Mouse (Mus musculus): ENCODE measurements at regions not wholly inside any gene's neighbourhood (a gene's known extent, or its start where the extent isn't known, plus 50 kb on each side); places are given as distances from the start of the nearest gene placed in this dataset.

DNA sequence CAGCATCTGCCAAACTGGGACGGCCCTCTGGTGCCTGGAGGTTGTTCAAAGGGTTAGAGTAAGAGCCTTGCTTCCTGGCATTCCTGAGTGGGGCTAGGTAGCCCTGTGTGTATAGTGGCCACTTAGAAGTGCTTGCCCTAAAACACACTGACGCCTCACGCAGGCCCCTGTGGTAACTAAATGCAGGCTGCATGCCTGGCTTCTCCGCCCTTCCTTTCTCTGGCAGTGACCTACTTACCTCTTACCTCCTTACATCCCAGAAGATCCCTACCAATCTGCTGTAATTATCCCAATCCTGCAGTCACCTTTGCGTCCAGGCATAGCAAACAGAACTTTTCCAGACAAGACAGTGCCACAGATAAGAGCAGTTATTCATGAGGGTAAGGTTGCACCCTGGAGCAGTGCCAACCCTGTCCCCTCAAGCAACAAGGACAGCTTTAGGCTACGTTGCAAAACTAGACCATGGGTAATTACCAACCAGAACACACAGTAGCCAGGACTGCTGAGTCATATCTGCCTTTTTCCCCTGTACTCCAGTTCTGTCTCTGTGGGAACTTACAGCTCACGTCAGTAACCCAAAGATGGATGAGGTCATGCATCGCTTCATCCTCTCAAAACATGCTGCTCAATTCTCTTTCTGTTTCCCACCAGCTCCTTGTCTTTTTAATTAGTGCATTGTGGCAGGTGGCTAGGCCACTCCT lies 237.6 kb upstream of the Stt3b start:
- no peak for DNase-seq (ENCODE audit: low spot score in 2 of 2)

DNA sequence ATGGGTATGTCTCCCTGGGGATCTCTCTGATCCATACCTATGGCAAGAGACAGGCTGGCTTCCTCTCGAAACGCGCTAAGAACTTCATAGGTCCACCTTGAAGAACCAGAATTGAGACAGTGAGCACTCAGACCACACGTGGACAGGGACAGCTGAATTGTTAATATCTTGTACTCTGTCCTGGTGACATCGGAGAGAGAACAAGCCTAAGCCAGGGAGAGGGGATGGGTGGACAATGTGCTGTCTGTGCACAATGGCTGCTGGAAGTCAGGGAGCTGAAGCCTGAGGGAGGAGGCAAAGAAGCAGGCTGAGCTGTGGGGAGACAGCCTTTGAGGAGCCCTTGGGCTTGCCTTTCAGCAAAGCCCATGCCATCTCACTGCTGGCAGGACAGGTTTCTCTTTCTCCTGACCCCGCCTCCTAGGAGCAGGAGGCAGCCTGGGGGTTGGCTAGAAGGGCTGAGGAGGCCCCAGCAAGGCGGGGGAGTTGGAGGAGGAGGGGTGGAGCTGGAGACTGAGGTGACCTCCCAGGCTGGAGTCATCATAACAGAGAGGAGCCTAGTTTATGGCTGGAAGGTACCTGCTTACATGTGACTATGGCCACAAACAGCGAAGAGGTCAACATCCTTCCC lies 238.6 kb upstream of the Stt3b start:
- DNase-seq (ENCODE audit: low spot score in 2 of 2): no peak

DNA sequence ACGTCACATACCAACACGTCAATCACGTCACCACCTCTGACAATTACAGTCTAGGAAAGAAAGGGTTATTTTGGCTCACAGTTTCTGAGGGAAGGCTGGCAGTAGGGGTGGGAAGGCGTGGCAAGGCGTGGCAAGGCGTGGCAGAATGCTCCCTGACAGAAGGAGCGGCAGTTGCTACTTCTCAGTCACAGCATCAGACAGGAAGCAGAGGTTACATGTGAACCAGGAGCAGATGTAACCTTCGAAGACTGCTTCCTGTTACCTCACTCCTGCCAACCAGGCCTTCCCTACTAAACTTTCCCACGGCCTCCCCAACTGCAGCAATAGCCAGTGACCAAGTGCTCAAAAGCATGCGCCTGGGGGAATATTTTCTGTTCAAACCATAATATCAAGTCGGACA lies 240.9 kb upstream of the Stt3b start:
- DNase-seq (ENCODE audit: low spot score in 2 of 2): no peak

DNA sequence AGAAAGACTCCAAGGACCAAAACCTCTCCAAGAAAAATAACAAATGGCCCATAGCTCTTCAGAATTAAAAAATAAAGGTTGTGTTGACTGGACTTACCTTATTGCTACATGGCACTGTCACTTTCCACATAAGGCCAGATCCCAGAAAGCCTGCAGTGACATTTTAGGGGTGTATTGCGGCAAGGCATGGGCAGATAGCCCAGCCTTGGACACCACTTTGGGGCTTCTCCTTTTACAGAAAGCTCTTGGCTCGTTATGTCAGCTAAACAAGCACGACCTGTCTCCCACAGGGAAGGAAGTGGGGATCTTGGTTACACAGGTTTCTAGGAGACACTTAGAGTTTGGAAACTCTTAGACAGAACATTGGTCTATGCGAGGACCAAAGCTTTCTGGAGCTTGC lies 241.3 kb upstream of the Stt3b start:
- no peak for DNase-seq (ENCODE audit: low spot score in 2 of 2)

DNA sequence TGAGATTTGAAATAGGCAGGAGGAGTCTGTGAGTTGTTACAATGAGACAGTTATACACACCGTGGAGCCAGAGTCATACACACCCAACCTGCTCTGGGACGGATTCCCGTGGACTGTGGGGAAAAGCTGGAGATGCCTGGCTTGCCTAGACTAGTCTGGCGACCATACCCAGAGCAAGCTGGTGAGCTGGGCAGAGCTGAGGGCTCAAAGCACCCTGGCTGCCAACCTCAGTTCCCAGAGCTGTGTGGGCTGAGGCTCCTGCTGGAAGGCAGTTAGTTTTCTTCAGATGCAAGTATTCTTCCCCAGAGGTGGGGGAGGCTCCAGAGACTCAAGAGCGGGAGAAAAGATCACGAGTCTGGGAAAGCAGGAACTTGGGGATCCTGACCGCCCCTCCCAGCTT lies 247.9 kb upstream of the Stt3b start:
- DNase-seq (ENCODE audit: low spot score in 2 of 2): no peak

DNA sequence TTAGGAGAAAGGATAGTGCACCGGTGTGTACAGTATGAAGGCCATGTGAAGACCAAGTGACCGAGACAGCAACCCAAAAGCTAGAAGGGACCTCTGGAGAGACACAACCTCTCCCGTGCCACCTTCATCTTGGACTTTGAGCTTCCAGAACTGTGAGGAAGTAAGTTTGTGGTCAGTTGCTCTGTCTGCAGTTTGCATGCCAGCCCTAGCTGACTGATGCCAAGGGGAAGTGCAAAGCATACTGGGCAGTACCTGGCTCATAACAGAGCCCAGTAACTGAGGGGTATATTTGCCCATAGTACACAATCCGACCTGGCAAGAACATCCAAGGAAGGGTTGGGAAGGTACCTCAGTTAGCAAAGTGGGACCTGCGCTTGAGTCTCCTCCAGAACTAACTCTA lies 249.3 kb upstream of the Stt3b start:
- no peak for DNase-seq (ENCODE audit: low spot score in 2 of 2)

DNA sequence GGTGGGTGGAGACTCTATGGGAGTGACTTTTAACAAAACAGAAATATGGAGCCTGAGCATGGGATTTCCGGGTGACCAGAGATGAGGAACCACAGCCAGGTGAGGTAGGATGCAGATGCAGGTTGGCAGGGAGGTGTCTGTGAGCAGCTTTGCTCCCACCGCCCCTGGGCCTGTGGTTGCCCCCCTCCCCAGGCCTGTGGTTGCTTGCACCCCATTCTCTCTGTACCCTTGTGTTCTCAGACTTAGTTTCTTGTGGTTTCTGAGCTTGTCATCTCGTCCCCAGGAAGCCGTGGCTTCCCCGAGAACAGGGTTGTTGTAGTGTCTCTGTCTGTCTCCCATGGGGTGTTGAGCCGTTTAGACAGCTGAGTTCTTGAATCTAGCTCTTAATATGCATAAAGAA lies 251.0 kb upstream of the Stt3b start:
- no peak for DNase-seq (ENCODE audit: low spot score in 2 of 2)

DNA sequence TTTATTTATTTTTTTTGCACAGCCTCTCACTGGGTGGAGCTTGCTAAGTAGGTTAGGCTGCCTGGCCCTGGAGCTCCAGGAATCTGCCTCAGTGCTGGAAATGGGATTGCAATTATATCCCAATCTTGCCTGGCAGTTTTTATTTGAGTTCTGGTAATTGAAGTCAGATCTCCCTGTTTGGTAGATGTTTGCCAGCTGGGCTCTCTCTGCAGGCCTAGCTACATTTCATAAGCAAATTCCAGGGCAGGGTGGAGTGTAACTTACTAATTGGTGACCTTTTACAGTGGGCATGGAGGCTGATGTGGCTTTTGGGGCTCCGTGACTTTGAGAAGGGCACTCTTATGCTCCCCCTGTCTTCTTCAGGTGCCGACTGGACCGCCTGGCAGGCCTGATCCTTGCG lies 252.6 kb upstream of the Stt3b start:
- no peak for DNase-seq (ENCODE audit: low spot score in 2 of 2)

DNA sequence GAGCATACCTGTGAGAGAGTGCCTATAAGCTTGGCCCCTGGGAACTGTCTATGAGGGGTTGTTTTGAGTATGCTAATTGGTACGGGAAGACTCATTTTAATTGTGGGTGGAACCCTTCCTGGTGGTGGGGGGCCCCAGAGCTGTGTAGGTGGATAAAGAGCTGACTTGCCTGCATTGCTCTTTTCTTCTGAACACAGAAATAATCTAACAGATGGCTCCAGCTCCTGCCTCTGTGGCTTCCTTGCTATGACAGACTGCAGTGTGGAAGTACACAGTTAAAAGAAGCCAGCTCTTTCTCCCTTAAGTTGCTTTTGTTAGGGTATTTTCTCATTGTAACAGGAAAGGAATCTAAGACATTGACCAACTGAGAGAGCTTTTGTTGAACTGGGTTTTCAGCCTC lies 254.1 kb upstream of the Stt3b start:
- DNase-seq (ENCODE audit: low spot score in 2 of 2): no peak

DNA sequence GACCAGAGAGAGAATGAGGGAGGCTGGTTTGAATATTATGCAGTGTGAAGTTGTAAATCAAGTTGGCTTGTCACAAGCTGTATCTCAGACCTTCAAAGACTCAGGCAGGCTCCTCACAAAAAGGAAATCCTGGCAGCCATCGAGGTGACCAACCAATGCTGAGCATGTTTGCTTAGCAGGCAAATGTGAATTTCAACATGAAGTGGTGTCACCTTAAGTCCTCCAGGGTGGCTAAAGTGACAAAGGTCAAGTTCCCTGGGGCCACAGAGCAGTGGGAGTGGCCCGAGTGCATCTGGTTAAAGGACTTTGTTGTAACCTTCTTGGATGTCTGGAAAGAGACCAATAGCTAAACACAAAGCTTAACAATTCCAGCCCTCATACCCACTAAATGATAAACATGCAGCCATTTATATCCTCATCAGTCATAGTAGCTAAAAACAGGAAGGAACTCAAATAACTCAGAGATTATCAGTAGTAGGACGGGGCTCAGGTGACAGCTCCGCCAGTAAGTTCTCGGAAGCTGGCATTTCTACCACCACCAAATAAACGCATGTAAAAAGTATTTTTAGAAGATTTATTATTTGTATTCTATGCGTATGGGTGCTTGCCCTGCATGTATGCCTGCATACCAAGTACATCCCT lies 258.6 kb upstream of the Stt3b start:
- DNase-seq (ENCODE audit: low spot score in 2 of 2): no peak

DNA sequence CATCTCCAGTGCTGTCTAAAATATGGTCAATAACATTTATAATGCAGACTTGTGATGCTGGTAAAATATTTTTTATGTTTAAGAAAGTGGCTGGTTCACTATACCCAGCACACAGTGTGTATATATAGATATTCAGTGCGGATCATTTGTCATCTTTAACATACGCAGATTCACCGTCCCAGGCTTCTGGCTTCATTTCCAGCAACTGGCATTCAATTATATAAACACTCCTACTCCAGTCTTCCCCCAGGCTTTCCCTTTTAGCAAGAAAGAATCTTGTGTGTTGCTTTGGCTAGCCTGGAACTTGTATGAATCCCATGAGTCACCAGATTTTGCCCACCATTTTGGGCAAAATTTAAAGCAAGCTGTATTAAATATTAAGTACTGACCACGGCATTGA lies 260.8 kb upstream of the Stt3b start:
- no peak for DNase-seq (ENCODE audit: low spot score in 2 of 2)

DNA sequence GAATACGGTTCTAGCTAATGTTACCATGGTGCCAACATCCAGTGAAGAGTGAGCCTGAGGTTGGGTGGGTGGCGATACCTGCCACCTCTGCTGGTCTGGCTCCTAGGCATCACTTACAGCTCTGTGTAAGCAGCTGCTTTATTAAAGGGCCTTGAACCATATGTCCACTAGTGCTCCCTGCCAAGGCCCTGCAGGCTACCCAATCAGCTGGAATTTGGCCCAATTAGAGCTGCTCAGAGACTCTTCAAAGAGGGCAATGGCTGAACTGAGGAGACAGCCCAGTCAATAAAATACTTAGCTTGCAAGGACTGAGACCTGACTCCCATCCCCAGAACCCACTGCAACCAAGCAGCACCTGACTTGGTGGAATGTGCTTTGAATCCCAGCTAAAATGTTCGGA lies 270.9 kb upstream of the Stt3b start:
- DNase-seq (ENCODE audit: low spot score in 2 of 2): no peak

DNA sequence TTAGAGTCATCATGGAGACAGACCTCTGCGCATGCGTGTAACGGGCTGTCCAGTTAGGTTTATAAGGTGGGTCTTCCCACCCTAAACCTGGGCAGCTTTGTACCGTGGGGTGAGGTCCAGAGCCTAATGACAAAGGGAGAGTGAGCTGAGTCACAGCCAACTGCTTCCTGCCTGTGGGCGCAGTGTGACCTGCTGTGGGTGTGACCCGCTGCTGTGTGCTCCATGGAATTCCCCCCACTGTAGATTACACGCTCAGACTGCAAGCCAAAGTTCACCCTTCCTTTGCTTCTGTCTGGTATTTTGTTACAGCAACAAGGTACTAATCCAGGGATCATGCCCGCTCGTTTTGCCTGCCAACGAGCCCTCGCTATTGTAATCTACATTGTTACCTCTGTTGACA lies 273.3 kb upstream of the Stt3b start:
- no peak for DNase-seq (ENCODE audit: low spot score in 2 of 2)

DNA sequence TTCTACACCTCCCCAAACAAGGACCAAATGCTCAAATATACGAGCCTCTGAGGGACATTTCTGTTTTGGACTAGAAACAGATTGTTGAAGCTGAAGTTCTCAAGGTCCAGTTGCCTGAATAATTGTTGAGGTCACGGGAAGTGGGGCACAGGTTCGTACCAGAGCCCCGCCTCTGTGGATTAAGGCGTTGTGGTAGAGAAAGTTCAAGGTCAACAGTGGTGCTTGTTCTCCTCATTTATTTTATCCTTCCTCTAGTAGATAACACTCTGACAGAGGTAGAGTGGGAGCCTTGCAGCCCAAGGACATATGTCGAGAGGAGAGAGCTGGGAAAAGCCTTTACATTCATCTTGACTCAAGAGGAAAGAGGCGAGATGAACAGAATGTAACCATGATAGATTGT lies 274.7 kb upstream of the Stt3b start:
- DNase-seq (ENCODE audit: low spot score in 2 of 2): no peak

DNA sequence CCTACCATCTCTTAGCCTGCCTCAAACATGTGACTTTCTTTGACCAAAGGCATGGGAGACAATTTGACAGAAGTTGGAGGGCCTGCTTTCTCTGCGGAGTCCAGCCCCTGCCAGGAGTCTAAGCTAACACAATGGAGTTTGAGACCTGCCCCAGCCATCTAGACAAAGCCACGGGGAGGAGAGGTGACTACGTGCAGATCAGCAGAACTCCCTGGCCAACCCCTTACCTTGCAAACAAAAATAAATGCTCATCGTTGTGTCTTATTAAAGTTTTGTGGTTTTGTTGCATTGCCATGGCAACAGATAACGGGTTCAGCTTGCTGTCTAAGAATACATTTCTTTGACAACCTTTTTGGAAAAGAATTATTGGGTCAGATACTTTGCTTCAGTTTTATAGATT lies 282.2 kb upstream of the Stt3b start:
- no peak for DNase-seq (ENCODE audit: low spot score in 2 of 2)

DNA sequence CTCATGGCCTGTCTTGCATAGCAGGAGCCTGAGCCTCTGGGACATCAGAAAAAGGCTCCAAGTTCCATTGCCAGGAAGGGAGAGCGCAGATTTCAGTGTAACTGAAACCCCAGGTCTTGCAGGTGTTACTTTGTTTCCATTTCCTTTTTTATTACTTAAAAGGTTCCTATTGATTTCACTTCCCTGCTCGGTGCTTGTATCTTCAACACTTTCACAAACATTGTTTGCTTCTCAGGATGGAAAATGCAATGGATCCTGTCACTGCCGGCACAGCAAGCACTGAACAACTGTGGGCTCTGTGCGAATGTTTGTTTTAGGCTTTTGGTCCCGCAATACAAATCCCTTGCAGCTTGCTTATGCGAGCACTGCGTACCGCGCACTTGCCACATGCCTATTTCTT lies 290.0 kb upstream of the Stt3b start:
- DNase-seq (ENCODE audit: low spot score in 2 of 2): no peak

DNA sequence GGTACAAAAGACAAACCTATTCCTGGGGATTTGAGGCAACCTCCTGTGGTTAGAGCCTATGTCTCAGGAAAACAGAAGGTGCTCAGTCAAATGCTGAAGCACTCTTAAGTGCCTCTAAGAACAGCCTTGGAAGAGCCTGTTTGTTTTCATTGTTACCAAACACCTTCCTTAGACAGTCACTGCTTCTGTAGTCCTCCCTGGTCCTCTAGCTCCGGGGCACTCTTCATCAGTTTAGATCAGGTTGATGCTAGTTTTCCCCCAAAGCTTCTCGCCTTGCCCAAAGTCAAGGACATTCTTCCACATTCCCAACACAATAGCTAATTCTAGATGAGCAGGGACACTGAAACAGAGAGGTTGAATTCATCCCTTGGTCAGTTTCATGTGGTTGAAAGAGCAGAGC lies 290.6 kb upstream of the Stt3b start:
- no peak for DNase-seq (ENCODE audit: low spot score in 2 of 2)

DNA sequence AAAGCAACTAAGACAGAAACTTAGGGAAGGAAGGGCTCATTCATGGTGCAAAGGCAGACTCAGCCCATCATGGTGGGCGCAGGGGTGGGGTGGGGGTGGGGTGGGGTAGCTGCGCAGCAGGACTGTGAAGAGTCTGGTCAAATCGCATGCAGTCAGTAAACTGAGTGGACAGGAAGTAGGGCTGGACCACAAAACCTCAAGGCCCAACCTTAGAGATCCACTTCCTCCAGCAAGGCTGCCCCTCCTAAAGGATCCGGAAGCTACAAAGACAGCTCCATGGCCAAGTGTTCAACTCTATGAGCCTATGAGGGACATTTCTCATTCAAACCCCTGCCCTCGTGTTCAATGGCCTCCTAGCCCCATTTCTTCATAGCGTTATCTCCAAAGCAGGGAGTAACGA lies 292.6 kb upstream of the Stt3b start:
- DNase-seq (ENCODE audit: low spot score in 2 of 2): no peak

DNA sequence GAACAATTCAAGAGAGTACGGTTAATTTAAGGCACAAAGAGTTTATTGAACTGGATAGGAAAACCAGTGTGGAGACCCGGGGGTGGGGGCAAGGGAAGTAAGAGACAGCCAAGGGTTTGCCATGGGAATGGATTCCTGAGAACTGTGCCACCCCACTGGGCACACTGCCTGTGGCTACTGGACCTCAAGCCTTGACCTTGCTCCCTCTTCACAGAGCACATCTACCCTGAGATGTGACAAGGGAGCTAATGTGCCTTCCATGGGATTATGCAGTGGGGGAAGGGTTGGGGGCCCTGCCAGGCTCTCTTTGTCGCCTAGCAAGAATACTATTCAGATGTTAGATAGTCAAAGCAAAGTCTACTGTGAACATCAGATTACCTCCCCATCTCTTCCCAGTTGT lies 294.2 kb upstream of the Stt3b start:
- DNase-seq (ENCODE audit: low spot score in 2 of 2): peak; percentile 50 to 80

DNA sequence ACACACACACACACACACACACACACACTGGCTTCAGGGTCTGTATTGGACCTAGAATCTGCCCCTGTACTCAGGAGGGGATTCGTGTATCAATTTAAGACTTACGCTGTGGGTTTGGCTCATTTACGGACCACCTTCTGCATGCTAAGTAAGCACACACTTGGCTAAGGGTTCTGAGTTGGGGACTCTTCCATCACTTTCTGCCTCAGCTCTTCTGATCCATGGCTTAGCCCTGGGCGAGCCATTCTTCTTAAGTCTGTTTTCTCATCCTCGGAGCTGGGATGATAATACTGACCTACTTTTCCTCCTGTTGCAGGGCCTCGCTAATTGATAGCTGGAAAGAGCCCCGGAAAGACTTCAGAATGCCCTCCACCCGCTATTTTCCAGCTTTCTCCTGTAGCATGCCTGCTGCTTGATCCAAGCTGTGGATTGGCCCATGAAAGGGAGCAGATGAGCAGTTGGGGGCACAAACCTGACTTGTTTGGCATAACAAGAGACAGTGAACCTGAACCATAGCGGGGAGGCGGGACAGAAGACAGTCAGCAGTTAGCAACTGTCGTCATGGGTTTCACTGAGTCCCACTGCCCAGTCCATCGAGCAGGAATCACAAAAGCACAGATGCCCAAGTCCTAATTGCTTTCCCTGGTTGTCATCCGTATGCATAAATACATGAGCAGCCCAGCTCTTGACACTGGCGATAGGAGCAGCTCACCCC lies 294.9 kb upstream of the Stt3b start:
- no peak for DNase-seq (ENCODE audit: low spot score in 2 of 2)

DNA sequence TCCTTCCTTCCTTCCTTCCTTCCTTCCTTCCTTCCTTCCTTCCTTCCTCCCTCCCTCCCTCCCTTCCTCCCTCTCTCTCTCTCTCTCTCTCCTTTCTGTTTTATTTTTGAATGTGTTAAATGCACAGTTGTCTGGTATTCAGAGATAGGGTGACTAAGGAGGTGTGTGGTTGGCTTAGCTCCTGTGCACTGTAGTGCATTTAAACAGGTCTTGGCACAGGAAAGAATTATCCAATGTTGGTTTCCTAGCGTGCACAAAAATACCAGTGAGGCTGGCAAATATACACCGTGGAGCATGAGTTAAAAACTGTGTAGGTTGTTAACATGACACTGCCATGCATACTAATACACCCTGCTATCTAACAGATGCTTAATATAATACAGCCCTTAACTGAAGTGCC lies 297.7 kb upstream of the Stt3b start:
- DNase-seq (ENCODE audit: low spot score in 2 of 2): no peak

DNA sequence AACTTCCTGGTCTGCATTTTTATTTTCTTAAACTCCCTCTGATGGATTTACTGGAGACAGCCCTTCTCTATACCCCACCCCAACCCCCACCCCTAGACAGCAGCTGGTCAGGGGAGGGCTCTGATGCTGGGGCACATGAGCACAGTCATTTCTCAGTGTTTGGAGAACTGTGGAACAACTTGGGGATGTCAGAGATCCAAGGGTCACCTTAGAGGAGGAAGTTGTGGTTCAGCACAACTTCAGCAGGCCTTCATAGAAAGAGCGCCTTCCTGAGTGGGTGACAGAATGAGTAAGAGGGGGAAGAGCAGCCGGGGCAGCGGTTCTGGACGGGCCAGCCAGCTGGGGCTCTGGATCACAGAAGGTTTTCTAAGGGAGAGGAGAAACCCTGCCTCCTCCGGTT lies 298.2 kb upstream of the Stt3b start:
- no peak for DNase-seq (ENCODE audit: low spot score in 2 of 2)

DNA sequence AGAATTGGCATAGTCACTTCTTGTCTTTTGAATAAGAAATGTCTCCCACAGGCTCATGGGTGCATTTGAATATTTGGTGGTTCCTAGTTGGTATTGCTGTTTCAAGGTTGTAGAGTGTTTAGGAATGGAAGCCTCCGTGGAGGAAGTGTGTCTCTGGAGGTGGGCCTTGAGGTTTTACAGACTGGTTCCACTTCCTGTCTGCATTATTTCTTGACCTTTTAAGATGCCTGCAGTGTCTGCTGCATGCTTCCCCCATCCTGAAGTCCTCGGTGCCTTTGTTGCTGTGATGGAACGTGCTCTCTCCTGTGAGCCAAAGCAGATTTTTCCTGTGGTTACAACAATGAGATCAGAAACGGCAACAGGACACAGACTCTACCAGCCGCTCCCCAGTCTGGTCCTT lies 299.4 kb upstream of the Gadl1 start:
- DNase-seq (ENCODE audit: low spot score in 2 of 2): no peak
